Mouse (Mus musculus) midbrain, postnatal 0 days (tissue): Measurements from ENCODE around the gene Ccdc78. TPM values are rescaled to one million over a fixed set of nuclear protein-coding genes. Genes with fewer than 3 reads are reported as not detected.

Source experiments
- ATAC-seq: fragments of 200-750 bp; cut with Nextera tagmentation; 2 replicates; pipeline ENCODE4 v1.8.0; 2017; ENCODE audit warnings: moderate number of reproducible peaks, mild to moderate bottlenecking, moderate TSS enrichment, moderate library complexity; ENCODE audit not compliant: low FRiP score
- DNase-seq: peaks from one replicate; pipeline ENCODE4 v3.0.0-alpha.2; 2015; ENCODE audit warnings: low spot score
- H3K27ac ChIP-seq: fragments of 300-500 bp; sonication (generic); 2 replicates; pipeline ENCODE4 v1.5.1; 2014; ENCODE audit warnings: low read depth, mild to moderate bottlenecking, low read length, mixed read lengths
- H3K27me3 ChIP-seq: fragments of 300-500 bp; sonication (generic); 2 replicates; pipeline ENCODE4 v1.6.1; 2014; ENCODE audit warnings: low read length, control low read depth, mixed read lengths; ENCODE audit not compliant: insufficient read depth
- H3K36me3 ChIP-seq: fragments of 300-500 bp; sonication (generic); 2 replicates; pipeline ENCODE4 v1.6.1; 2014; ENCODE audit warnings: low read length, control low read depth, mixed read lengths; ENCODE audit not compliant: insufficient read depth
- H3K4me1 ChIP-seq: fragments of 300-500 bp; sonication (generic); 2 replicates; pipeline ENCODE4 v1.6.1; 2014; ENCODE audit warnings: mild to moderate bottlenecking, control low read depth, antibody characterized with exemption, low read length, mixed read lengths; ENCODE audit not compliant: insufficient read depth
- H3K4me2 ChIP-seq: fragments of 300-500 bp; sonication (generic); 2 replicates; pipeline ENCODE4 v1.6.1; 2014; ENCODE audit warnings: low read depth, mild to moderate bottlenecking, low read length, mixed read lengths; ENCODE audit not compliant: poor library complexity, severe bottlenecking
- H3K4me3 ChIP-seq: fragments of 300-500 bp; sonication (generic); 2 replicates; pipeline ENCODE4 v1.5.1; 2014; ENCODE audit warnings: low read depth, mild to moderate bottlenecking, low read length, moderate library complexity
- H3K9ac ChIP-seq: fragments of 300-500 bp; sonication (generic); replicated peaks from 2 replicates; pipeline ENCODE4 v1.6.1; 2014; ENCODE audit warnings: mild to moderate bottlenecking, low read length, moderate library complexity, mixed read lengths; ENCODE audit not compliant: poor library complexity, severe bottlenecking
- H3K9me3 ChIP-seq: fragments of 300-500 bp; sonication (generic); 2 replicates; pipeline ENCODE4 v1.6.1; 2016; ENCODE audit warnings: low read length, control low read depth
- CTCF ChIP-seq: IDR thresholded peaks from 2 replicates; pipeline ENCODE4 v1.5.1; 2016; ENCODE audit warnings: antibody characterized with exemption, mild to moderate bottlenecking
- whole genome bisulfite sequencing: fragments of 180-500 bp; shearing (Covaris S2); extraction: QIAGEN DNeasy Blood & Tissue Kit; methylation state at CpG from one replicate; pipeline ENCODE4 v1.1.7; 2014; 5-methylcytosine and 5-hydroxymethylcytosine counted together
- polyA plus RNA-seq: library from polyadenylated mRNA; unstranded; fragments of >200 nt; fragmentation: Nextera tagmentation; extraction: Ambion mirVana; gene quantifications from 2 replicates; pipeline ENCODE4 v1.2.1, GENCODE M21; 2015
- total RNA-seq: library from RNA; depleted of rRNA; stranded (reverse); fragments of >200 nt; gene quantifications from 2 replicates; pipeline ENCODE4 v1.2.3, GENCODE M21; 2014

Ccdc78 gene
- total and polyA plus RNA-seq, 2 experiments from 2014 or later: 0.39 to 0.44 TPM

- ATAC-seq (no peak), DNase-seq (peak; percentile 52)
- H3K4me3 ChIP-seq: no peak overlapping the region
- H3K9me3 ChIP-seq: no peaks in the 10 kb centered on the region
- no peak overlapping the region for H3K27ac ChIP-seq
- H3K27me3 ChIP-seq: peaks cover 11% of the 10 kb centered on the region; the same call in 1 of the 2 replicates
- peak overlapping the region; percentile 79; the same call in 1 of the 2 replicates for H3K4me2 ChIP-seq
- TF ChIP-seq CTCF: no peak
- 0 out of 2 replicates have a peak, but pooled peaks cover 6% of the 10 kb centered on the region for H3K36me3 ChIP-seq
- 17% methylated on average over 13 of the region's 13 CpGs for WGBS
- H3K9ac ChIP-seq: no peak overlapping the region
- H3K4me1 ChIP-seq: peaks cover 16% of the 10 kb centered on the region; the same call in 1 of the 2 replicates
These were observed 7.8 kb downstream of the Ccdc78 start for GRCm38 (mm10) chr17:25794197-25794596.

DNA sequence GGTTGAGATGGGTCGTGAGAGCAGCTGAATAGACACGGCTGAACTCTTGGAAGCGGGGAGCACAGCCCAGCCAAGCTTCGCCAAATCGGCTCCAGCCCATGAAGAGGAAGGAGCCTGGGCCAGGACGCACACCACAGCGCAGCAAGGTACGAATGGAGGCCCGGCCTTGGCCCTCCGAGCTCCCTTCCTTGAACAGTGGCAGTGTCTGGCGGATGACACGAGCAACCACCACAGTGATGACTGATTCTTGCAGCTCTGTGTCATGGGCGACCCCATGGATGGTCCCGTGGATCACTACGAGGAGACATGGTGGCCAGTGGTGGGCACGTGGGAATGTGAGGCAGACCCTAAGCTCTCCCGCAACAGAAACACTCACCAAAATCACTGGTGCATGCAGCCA is 8.6 kb downstream of the Ccdc78 start:
- Histone ChIP-seq H3K4me3 (no peak overlapping the region), H3K4me1 (peaks cover 16% of the 10 kb centered on the region; the same call in 1 of the 2 replicates), H3K27ac (peak overlapping the region; percentile 65), H3K4me2 (peak overlapping the region; percentile 79), H3K9me3 (no peaks in the 10 kb centered on the region), H3K9ac (no peak overlapping the region), H3K36me3 (no peaks in the 10 kb centered on the region), H3K27me3 (peaks cover 11% of the 10 kb centered on the region; the same call in 1 of the 2 replicates)
- no peak for DNase-seq
- TF ChIP-seq CTCF: no peak
- no peak for ATAC-seq
- 42% methylated on average over 17 of the region's 17 CpGs for WGBS

GRCm38 (mm10) chr17:25795609-25796092 is 9.3 kb downstream of the Ccdc78 start, which contains the start of gene AC134908.4:
Gene AC134908.4, minus strand, starts transcription at chr17:25795659.
- Histone ChIP-seq H3K4me1 (peaks cover 13% of the 10 kb centered on the region; the same call in 1 of the 2 replicates), H3K27ac (peak within 1 kb of the TSS; percentile 65), H3K27me3 (peaks cover 11% of the 10 kb centered on the region; the same call in 1 of the 2 replicates), H3K36me3 (no peaks in the 10 kb centered on the region), H3K4me3 (peak within 1 kb of the TSS; percentile 51), H3K9me3 (no peaks in the 10 kb centered on the region), H3K9ac (0 out of 2 replicates have a peak within 1 kb of the TSS, but pooled peaks have one; percentile 29), H3K4me2 (peak within 1 kb of the TSS; percentile 79)
- no peak for TF ChIP-seq CTCF
- WGBS: 9% methylated on average over 6 of the region's 6 CpGs
- DNase-seq (peak; percentile 80), ATAC-seq (peak; percentile 31)

DNA sequence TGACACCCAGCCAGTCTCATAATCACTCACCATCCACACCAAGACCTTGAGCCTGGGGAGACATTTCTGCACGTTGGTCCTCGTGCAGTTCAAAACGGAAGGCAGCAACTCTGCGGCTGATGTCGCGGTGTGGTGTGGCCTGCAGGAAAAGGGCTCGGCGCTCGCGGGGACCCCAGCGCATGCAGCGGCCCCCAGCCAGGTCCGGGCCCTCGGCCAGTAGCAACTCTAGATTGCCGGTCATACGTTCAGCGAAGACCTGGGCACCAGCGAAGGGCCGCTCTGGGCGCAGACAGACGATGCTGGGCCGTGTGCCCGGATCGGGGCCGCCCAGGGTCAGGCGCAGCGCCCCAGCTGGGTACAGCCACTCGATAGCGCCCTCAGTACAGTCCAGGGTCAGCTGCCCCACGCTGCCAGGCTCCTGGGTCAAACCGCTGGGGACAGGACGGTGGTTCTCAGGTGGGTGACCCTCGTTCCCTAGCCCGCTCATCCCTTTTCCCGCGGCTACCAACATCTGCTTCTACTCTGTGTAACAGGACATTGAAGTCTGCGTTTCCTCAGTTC is 9.9 kb downstream of the Ccdc78 start:
- H3K27me3 ChIP-seq: peaks cover 11% of the 10 kb centered on the region; the same call in 1 of the 2 replicates
- H3K9me3 ChIP-seq: no peaks in the 10 kb centered on the region
- H3K4me3 ChIP-seq: peak overlapping the region; percentile 51
- H3K4me1 ChIP-seq: peaks cover 10% of the 10 kb centered on the region; the same call in 1 of the 2 replicates
- peak overlapping the region; percentile 79 for H3K4me2 ChIP-seq
- TF ChIP-seq CTCF: no peak
- H3K27ac ChIP-seq: peak overlapping the region; percentile 32; the same call in 1 of the 2 replicates
- 3% methylated on average over 37 of the region's 37 CpGs for WGBS
- H3K36me3 ChIP-seq: no peaks in the 10 kb centered on the region
- 0 out of 2 replicates have a peak overlapping the region, but pooled peaks have one; percentile 29 for H3K9ac ChIP-seq
- ATAC-seq (no peak), DNase-seq (no peak)

GRCm38 (mm10) chr17:25796951-25797369 is 10.6 kb downstream of the Ccdc78 start, which contains the start of gene Metrn:
Gene Metrn, minus strand, starts transcription at chr17:25797136.
- Histone ChIP-seq H3K36me3 (no peaks in the 10 kb centered on the region), H3K27ac (peak within 1 kb of the TSS; percentile 32; the same call in 1 of the 2 replicates), H3K4me2 (peak within 1 kb of the TSS; percentile 79), H3K9me3 (no peaks in the 10 kb centered on the region), H3K4me1 (peaks cover 10% of the 10 kb centered on the region; the same call in 1 of the 2 replicates), H3K27me3 (peaks cover 11% of the 10 kb centered on the region; the same call in 1 of the 2 replicates), H3K4me3 (peak within 1 kb of the TSS; percentile 51), H3K9ac (0 out of 2 replicates have a peak within 1 kb of the TSS, but pooled peaks have one; percentile 36)
- no peak for ATAC-seq
- DNase-seq: peak; percentile 78
- 0% methylated on average over 27 of the region's 35 CpGs for WGBS
- no peak for TF ChIP-seq CTCF

- Histone ChIP-seq H3K4me3 (no peak overlapping the region), H3K4me1 (peaks cover 14% of the 10 kb centered on the region; the same call in 1 of the 2 replicates), H3K27ac (no peak overlapping the region), H3K27me3 (peaks cover 11% of the 10 kb centered on the region; the same call in 1 of the 2 replicates), H3K4me2 (no peak overlapping the region), H3K9me3 (no peaks in the 10 kb centered on the region), H3K9ac (no peak overlapping the region), H3K36me3 (no peaks in the 10 kb centered on the region)
- WGBS: 5% methylated on average over 6 of the region's 6 CpGs
- peak; percentile 89 for TF ChIP-seq CTCF
- peak; percentile 84 for DNase-seq
- no peak for ATAC-seq
These were observed 14.6 kb downstream of the Ccdc78 start for GRCm38 (mm10) chr17:25801029-25801428.
